Mouse (Mus musculus): ENCODE results near the gene Sox15.

- no peak for TF ChIP-seq CTCF (IDR thresholded peaks at IDR 0.05; ENCODE audit: borderline replicate concordance, control insufficient read depth, extremely low read depth, insufficient read depth, low read length, poor library complexity)
- no peak for TF ChIP-seq POLR2A (IDR thresholded peaks at IDR 0.05; ENCODE audit: control insufficient read depth, extremely low read depth, insufficient read depth, low read length, poor library complexity)
Observed at GRCm38 (mm10) chr11:69695046-69695360, 39.9 kb downstream of the Sox15 start.
